Mouse (Mus musculus) olfactory bulb, adult 2 months (tissue): ENCODE measurements around the gene Lclat1.
A peak's percentile ranks its signal among the peaks of the same experiment; 100 is the strongest.

ENCODE experiments used
- CTCF ChIP-seq: fragments of 200-500 bp; IDR thresholded peaks from 2 replicates; pipeline ENCODE4 v1.5.1; 2012; ENCODE audit warnings: low read depth, mild to moderate bottlenecking, low read length, moderate library complexity; ENCODE audit not compliant: insufficient read depth
- POLR2A ChIP-seq: fragments of 200-500 bp; IDR thresholded peaks from 2 replicates; pipeline ENCODE4 v1.6.1; 2012; ENCODE audit warnings: mild to moderate bottlenecking, low read depth, low read length, moderate library complexity; ENCODE audit not compliant: insufficient read depth

DNA sequence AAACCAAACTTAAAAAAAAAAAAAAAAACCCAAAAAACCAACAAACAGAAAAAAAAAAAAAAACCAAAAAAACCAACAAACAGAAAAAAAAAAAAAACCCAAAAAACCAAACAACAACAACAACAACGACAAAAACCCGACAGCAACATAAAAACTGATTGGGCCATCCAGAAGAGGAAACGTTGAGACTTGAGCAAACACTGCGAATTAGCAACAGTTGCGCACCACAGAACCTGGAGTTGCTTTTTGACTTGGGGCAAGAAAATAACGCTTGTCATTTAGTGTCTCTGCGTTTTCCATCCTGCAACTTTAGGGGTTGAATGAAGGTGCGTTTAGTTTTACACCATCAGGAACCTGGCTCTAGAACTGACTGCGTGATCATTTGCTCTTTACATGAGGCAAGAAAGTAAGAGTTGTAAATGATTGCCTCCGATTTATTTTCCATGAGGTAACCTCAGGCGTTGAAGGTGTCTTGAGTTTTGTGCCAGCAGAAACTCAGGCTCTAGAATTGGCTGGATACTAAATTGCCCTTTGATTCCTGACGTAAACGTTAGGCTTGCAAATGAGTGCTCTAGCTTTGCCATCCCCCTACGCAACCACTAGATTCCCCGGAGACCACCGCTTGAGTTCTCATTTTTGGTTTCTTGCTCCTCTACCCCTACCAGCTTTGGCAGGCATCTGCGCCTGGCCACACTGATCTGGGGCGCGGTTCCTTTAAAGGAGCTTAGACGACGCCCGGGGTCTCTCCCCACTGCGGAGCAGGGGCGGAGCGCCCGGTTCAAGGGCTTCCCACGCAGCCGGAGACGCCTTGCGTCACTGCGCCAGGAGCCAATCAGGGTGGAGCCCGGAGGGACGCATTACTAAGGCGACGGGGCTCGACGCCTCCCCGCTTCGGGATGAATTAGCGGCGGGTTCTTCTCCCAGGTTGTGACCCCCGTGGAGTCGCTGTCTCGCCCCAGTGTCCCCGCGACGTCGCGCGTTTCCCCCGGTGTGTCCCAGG lies at the start of gene Lclat1:
- no peak for TF ChIP-seq CTCF
- TF ChIP-seq POLR2A, result peak; percentile 72
